Mouse (Mus musculus) adrenal gland, postnatal 4 days (tissue): ENCODE data around the gene Camp. TPM values are rescaled to one million over a fixed set of nuclear protein-coding genes. Genes with fewer than 3 reads are reported as not detected.

ENCODE experiments used
- DNase-seq, 2 experiments: peaks; one replicate each; pipeline ENCODE4 v3.0.0; 2021 to 2022; ENCODE audit warnings: low spot score in 2 of 2, mixed read lengths in 2 of 2
- long read RNA-seq, 2 experiments: library from polyadenylated mRNA; stranded (forward); transcript quantifications; one replicate each; pipeline ENCODE4 v2.0.0; 2021
- total RNA-seq, 2 experiments: library from RNA; stranded (reverse); gene quantifications; 2 replicates each; pipeline ENCODE4 v1.2.3; 2021

Gene Camp
- total RNA-seq: 10 to 100 TPM; 11.6 to 32.1 TPM
- long read RNA-seq, experiment 1, transcript Camp-201 (4 exons, 758 nt): major isoform, 36 of 49 reads
- long read RNA-seq, experiment 1, partial matches to known transcripts: 11 of 49 reads
- long read RNA-seq, experiment 1, other reads (novel, unspliced or antisense): 2 of 49 reads
- long read RNA-seq, experiment 2, transcript Camp-201 (4 exons, 758 nt): major isoform, 9 of 11 reads
- long read RNA-seq, experiment 2, partial matches to known transcripts: 2 of 11 reads
- long read RNA-seq, experiment 2, other reads (novel, unspliced or antisense): 0 of 11 reads

DNA sequence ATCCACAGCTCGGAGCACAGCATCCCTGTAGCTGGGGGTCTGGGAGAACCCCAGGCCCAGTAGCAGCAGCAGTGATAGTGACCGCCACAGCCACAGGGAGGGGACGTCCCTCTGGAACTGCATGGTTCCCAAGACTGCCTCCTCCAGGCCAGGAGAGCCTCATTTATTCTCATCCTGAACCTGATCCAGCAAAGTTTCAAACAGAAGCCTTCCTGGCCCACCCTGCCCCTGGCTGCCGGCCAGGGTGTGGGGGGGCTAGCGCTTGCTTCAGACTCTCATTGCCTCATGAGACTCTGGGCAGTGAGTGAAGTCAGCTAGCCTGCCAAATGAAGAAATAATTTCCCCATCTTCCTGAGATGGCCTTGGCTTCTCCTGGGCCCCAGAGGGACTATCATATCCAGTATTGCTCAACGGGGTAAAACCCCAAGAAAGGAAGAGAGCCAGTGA is at the start of gene Camp:
Gene Camp (minus strand): TSS at position 306 of the 447 bp plus-strand sequence.
- DNase-seq: peak; percentile 17 to 42

DNA sequence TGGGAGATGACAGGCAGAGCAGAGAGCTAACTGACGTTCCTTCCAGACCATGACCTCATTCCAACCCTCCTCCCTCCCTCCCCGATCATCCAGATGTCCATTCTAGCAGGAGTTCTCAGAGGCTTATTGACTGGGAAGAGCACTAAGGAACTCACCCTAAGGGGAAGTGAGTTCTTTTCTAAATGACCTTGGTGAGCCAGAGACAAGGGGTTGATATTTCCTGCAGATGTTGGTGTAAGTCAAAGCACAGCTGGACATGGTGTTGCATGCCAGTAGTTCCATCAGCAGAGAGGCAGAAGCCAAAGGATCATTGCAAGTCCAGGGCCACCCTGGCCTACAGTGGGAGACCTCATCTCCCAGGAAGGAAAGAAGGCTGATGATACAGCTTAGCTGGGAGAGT is 48.6 kb upstream of the Camp start:
- DNase-seq: no peak

DNA sequence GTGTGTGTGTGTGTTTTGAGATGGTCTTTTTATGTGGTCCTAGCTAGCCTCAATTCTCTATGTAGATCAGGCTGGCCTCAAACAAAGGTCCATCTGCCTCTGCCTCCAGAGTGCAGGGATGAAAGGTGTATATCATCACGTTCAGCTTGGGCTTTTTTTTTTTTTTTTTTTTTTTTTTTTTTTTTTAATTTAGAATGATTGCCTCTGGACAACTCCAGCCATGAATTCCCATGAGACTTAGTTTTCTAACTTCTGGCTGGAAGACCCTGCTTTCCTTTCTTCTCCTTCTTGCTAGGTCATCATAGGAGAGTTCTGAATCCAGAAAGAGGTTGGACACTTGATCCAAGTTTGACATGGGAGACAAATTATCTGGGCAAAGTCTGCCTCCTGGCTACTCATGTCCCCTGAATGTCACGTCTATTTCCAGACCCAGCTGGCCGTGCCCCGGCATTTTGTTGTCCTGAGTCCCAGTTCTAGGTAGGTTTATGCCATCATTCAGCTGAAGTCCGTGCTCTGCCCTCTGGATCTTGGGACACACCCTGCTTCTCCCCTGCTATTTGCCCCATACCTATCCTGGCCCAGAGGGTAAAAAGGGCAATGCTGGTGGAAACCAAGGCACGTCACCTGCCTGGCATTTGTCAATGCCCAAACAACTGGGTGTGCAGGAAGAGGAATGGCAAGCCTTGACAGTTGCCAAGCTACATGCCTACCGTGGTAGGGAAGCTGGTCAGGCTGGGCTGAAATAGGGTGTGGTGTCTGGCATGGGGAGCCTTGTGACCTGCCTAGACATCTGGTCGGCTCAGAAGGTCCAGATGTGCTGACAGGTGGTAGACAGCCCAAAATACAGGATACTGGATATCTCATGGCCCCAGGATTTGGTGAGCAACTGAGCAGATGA is 47.1 kb upstream of the Camp start:
- DNase-seq: no peak

DNA sequence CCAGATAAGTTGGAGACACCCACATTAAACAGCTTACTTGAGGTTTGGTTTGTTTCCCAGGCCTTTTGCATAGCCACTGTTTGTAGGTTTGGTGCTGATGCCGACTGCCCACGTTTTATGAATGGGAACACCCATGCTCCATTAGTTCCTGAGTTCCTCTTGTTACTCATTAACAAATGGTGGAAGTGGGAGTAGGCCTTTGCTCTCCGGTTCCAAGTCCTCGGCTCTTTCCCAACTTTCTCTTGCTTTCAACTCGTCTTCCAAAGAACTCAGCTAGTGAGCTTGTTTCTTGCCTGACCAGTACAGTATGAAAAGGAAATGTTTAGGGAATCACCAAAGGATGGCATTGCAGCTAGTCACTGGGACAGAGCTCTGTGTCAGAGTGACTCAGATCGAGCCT is 46.2 kb upstream of the Camp start:
- no peak for DNase-seq

DNA sequence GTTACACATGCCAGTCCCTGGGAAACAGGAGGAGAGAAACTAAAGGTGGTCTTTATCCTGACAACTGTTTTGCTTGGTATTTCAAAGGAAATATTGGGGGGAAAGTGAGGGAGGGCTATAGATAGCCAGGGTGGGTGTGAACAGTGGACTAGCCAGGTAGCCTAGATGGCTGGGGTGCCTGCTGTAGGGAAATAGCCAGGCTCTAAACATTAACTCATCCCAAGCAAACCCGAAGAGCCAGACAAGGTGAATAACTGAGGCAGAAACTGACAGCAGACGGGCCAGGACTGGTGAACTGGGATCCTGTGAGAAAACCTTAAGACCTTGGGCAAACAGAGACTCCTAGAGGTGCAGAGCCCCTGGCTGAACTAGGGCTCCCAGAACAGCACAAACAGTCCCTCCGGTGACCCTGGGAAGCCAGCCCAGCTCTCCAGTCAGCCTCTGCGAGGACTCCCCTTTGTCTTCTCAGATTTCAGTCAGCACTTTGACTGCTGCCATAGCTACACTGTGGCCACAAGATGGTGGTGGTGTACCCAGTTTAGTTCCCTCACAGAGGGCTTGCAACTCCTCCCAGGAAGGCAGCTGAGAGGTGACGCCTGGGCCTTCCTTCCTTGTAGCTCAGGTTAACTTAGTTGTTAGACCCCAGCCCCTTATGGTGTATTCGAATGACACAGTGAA is 45.1 kb upstream of the Camp start:
- DNase-seq: peak in 1 of 2 experiments; percentile 67

DNA sequence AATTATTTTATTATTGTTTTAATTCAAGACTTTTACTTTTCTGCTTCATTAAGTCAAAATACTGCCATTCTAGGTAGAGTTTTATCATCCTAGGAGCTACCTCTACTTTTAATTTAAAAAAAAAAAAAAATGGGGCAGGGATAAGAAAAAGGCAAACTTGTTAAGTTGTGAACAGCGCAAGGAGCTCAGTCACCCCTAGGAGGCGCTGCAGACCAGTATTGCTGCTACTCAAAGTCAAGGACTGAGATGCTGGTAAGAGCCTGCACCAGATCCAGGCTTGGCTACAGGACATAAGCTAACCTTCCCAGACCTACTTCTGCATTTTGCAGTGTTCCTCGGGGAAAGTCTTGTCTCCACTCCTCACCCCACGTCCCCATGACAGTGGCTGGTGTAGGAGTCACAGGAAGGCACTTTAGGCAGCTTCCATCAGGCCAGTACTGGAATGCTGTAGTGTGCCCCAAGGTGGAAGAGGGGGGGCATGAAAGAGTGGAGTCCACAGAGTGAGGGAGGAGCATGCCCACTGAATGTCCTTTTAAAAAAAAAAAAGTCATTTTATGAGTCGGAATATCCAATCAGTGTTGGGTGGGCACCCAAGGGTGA is 43.3 kb upstream of the Camp start:
- DNase-seq: peak; percentile 49 to 67

DNA sequence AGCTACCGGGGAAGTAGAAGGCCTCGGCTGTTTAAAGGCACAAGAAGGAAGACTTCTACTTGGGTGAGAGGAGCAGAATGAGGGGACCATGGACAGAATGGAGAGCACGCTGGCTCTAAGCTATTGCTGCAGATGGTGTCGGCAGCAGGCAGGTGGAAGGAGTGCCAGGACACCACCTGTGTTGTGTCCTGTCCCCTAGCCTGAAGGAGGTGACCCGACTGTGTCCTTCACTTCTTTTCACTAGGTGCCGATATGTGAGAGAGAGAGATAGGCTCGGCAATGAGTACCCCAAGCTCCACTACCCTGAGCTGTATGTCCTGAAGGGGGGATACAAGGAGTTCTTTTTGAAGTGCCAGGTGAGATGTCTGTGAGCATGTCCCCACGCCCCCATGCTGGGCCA is 42.1 kb upstream of the Camp start:
- no peak for DNase-seq

DNA sequence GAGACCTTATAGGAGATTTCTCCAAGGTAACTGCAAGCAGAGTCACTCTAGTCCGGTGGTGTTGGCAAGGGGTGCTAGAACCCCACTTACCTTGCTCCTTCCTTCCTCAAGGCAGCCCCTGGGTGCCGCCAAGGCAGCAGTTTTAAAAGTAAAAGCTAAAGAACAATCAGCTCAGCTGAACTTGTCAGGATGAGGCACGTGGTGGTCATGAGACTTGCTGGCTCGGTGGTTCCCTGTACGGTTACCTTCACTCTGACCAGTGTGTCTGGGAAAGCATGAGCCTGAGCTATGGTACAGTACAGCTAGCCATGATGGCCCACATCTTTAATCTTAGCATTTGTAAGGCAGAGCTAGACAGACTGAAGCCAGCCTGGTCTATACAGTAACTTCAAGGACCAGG is 37.9 kb upstream of the Camp start:
- DNase-seq: no peak

DNA sequence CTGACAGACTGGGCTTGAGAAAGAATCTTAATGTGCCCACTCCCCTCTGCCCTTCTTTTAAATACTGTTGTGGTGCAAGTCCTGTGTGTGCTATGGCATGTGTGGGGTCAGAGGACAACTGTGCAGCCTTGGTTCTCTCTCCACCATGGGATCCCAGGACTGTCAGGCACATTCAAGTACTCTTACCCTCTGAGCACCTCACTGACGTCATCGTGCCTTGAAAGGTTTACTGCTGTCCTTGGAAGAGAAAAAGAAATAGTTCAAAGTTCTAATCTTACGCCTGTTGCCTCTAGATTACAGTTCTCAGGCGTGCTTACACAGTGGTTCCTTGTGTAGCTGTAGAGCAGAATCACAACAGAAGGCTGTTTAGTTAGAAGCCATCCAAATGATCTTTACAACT is 36.8 kb upstream of the Camp start:
- no peak for DNase-seq

DNA sequence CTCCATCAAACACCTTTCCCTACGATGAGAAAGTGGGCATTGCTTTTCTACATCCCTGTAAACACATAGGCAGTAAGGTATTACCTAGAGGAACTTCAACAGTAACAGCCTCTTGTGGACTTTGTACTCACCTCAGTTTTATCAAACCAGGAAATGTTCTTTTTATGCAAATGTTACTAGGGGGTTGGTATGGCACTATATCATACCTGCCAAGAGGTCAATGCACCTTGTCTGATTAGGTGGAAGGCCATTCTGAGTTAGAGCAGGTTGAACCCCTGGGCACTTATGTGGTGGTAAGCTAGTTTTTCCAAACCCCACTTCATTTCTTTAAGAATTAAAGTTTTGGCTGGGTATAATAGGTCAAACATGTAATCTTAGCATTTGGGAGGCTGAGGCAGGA is 29.9 kb upstream of the Camp start:
- no peak for DNase-seq

DNA sequence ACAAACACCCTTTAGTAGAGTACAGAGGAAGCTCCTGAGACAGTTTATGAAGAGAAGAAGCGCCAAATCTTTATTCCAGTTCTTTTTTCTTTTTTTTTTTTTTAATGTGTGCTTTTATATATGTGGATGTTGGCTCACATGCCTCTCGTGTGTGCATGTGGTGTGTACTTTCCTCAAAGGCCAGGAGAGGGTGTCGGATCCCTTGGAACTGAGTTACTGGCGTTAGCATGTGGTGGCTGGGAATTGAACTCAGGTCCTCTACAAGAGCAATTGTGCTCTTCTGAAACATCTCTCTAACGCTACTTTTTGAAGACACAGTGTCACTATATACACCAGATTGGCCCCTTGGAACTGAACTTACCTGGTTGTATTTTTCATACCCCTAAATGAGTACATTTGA is 28.2 kb upstream of the Camp start:
- DNase-seq: no peak

DNA sequence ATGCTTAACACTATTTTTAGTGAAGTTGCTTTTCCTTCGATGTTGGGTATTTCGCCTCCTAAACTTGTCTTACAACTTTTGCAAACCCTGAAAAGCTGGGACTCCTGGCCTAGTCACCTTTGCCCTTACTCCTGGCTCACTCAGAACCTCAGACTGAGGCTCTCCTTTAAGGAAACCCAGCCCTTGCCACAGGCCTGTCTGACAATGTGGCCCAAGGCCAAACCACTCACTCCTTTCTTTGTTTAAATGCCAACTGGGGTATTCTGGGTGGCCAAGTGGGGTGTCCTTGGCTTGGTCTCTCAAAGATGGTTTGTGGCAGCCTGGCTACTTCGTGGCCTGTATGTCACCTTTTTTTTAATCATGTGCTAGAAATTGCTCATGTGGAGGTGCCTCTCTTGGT is 27.3 kb upstream of the Camp start:
- DNase-seq: no peak

DNA sequence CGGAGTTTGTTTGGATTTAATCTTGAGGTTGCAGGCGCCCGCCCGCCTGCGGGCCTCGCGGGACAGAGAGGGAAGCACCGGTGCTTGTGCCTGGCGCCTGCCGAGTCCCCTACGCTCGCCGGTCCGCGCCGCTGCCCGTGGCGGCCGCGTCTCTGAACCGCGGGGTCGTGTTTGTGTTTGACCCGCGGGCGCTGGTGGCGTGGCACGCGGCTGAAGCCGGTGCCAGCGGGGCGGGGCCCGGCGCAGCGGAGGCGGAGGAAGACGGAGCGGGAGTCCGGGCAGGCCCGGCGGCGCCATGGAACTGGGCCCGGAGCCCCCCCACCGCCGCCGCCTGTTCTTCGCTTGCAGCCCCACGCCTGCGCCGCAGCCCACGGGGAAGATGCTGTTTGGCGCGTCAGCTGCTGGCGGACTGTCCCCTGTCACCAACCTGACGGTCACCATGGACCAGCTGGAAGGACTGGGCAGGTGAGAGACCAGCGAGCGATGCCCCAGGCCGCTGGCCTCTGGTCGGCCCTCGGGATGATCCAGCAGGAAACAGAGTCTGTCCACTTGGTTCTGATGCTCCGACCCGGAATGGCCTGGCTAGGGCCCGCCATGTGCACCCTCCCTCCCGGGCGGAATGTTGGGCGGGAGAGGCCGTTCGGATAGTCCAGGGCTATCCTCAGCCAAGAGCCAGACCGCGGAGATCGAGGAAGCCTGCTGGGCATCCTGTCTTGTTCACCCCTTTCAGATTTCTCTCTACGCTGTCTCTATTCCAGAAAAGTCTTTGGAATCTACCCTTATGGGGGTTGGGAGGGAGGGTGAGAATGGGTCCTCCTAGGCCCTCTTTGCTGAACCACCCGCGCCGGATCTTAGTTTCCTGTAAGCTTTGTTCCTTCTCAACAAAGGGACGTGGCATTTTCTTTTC is 26.5 kb upstream of the Camp start:
- peak in 1 of 2 experiments; percentile 42 for DNase-seq

DNA sequence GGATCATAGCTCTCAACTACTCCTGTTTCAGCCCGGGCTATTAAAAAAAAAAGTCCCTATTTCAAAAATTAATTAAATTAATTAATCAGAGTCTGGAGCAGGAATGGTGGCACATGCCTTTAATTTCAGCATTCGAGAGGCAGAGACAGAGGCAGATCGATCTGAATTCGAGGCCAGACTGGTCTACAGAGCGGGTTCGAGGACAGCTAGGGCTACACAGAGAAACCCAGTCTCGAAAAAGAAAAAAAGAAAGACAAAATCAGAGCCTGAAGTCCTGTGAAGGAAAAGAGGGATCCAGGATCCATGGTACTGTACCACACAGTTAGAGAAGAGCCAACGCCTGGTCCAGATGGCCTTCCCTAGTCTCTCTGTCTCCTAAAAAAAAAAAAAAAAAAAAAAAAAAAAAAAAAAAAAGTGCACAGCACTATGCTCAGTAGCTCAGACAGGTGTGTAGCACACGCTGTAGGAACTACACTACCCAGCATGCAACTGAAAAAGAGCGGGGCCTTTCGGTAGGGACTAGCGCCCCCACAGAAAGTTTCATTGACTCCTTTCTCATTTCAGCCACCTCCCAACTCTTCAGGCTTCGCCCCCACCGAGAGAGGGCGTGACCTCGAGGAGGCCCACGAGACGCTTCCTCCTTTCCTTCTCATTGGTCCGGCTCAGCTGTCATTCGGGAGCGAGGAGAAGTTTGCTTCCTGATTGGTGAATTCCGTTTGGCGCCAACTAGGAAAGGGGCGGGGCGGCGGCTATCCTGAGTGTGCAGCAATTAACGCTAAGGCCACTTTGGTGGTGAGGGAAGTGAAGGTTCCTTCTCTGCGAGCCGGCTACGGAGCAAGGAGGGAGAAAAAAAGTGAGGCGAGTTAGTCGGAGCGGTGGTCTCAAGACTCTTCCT is 25.6 kb upstream of the Camp start, which contains the start of gene Cdc25a:
Gene Cdc25a (plus strand): TSS at position 783 of the 895 bp plus-strand sequence.
- peak; percentile 86 to 97 for DNase-seq

DNA sequence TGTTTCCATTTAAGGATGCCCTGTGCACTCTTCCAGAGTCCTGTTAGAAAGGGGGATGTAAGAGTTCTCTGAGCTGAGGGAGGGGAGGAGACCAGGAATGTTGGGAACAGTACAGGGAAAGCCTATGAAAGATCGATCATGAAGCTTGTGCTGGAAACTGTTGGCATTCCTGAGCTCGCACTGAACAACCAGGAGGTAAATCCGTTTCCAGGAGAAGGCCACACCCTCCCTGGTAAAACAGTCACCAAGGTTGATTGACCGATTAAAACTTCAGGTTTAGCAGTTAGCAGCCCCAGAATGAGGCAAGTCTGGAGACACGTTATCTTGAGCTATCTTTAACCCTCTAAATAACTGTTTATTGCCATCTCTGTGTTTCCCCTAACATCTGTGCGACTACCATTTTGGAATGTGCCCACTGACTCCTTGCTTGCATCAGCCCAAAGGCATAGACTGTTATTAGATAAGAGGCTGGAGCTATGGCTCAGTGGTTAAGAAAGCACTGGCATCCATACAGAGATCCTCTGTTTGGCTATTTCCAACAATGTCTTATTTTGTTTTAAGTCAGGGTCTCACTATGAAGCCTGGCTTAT is 21.7 kb upstream of the Camp start:
- DNase-seq: no peak

DNA sequence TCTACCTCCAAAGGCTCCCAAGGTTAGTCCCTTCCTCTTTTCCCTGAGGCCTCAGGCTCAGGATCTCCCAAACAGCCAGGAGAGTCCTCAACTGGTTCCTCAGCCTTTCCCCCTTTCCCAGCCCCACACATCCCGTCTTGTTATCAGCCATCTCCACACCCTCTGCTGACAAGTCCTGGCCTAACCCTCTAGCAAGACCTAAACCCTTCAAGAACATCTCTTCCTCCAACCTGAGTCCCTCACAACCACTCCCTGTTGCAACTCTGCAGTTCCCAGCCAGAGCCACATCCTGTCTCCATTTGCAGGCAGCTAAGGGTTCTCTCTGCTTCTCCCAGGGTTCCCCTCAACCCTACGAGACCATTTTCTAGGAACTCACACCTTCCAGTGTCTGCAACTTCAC is 16.8 kb upstream of the Camp start:
- no peak for DNase-seq

DNA sequence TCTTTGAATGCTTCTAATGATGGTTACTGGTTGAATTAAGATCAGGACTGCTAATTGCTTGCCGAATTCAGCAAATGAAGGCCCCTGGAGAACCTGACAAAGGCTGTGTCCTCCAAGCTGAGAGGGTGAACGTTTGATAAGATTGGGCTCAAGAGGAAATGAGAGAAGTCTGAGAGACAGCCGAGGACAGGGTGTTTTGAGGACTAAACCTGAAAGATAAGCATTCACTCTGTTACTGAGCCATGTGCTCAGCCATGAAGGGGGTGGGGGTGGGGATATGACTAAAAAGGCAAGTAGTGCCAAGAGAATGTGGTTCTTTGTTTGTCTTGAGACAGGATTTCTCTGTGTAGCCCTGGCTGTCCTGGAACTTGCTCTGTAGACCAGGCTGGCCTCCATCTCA is 13.7 kb upstream of the Camp start:
- no peak for DNase-seq

DNA sequence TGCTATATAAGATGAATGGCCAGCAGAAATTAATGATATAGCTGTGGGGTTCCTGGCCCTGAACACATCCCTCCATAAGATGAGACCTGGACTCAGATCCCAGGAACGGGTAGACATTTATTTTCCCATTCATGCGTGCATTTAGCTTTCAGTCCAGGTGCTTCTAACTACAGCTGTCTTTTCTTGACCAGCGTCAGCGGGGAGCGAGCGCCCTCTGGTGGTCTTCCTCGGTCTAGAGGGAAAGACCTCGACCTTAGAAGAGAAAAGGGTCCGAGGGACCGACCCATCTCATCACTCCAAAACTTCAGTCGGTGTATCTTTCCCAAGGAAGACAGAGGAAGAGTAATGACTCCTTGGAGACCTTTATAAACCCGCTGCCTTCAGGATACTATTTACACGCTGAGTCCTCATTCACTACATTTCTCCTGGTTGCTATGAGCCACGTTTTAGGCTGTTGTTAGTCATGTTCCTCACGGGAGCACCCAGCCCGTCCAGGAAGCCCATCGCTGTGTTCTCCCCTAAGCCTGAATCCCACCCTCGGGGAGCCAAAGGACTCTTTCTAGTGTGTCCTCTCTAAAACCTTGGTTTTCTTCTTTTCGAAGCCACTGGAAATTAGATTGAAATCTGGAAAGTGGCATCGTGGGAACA is 13.1 kb upstream of the Camp start:
- peak; percentile 60 to 65 for DNase-seq
